Mouse (Mus musculus): ENCODE results near the gene Nudt13. TPM values are rescaled to one million over a fixed set of nuclear protein-coding genes. Genes with fewer than 3 reads are reported as not detected.
A peak's percentile ranks its signal among the peaks of the same experiment; 100 is the strongest.

Nudt13 gene
- polyA plus RNA-seq (2016; fragmentation: Nextera tagmentation; extraction: Ambion mirVana), result 13.2 and 16.0 TPM in 2 replicates

GRCm38 (mm10) chr14:20294117-20294892 is at the start of gene Nudt13:
Gene Nudt13 (plus strand): TSS chr14:20294697.
- H3K27ac ChIP-seq, result no peak within 1 kb of the TSS
- peak within 1 kb of the TSS; percentile 56; the same call in 1 of the 2 replicates for H3K9ac ChIP-seq

GRCm38 (mm10) chr14:20245318-20245717 is 49.2 kb upstream of the Nudt13 start:
- no peak for ATAC-seq (ENCODE audit: low FRiP score)
- no peak overlapping the region for H3K4me3 ChIP-seq (replicated peaks)

More at GRCm38 (mm10) chr14:20294117-20294892, at the start of gene Nudt13:
- H3K4me3 ChIP-seq (replicated peaks), result peak within 1 kb of the TSS; percentile 48
- peaks cover 5% of the 10 kb centered on the region for H3K4me1 ChIP-seq
- peak; percentile 96 for ATAC-seq (ENCODE audit: low FRiP score)
- H3K9me3 ChIP-seq, result no peaks in the 10 kb centered on the region
- no peaks in the 10 kb centered on the region for H3K36me3 ChIP-seq (replicated peaks)
- peak within 1 kb of the TSS; percentile 58 for H3K4me2 ChIP-seq
- H3K27me3 ChIP-seq, result no peaks in the 10 kb centered on the region
- WGBS, result 24% methylated on average over 14 of the region's 14 CpGs

DNA sequence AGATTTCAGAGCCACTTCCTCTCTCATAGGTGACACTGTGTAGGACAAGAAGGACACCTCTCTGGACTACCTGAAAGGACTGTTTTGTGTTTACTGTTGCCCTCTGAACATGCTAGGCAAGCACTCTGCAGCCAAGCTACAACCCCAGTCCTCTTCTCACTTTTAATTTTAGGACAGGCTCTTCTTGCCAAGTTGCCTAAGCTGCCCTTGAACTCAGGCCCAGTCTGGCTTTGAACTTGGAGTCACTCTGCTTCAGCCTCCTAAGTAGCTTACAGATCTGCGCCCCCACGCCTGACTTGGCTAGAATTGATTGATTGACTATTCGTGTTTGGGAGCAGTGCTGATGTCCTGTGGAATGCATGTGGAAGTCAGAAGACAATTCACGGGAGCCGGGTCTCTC is 48.6 kb upstream of the Nudt13 start:
- Histone ChIP-seq H3K9me3 (0 out of 2 replicates have a peak, but pooled peaks cover 5% of the 10 kb centered on the region), H3K9ac (no peak overlapping the region), H3K27me3 (no peaks in the 10 kb centered on the region; the same call in 1 of the 2 replicates), H3K4me3 (replicated peaks) (no peak overlapping the region), H3K4me1 (peaks cover 10% of the 10 kb centered on the region; the same call in 1 of the 2 replicates), H3K27ac (no peak overlapping the region), H3K36me3 (replicated peaks) (no peaks in the 10 kb centered on the region), H3K4me2 (no peak overlapping the region)
- ATAC-seq (ENCODE audit: low FRiP score), result no peak
- 84% methylated on average over 5 of the region's 5 CpGs for WGBS

More at GRCm38 (mm10) chr14:20245318-20245717, 49.2 kb upstream of the Nudt13 start:
- no peaks in the 10 kb centered on the region for H3K36me3 ChIP-seq (replicated peaks)
- 0 out of 2 replicates have a peak, but pooled peaks cover 6% of the 10 kb centered on the region for H3K9me3 ChIP-seq
- no peaks in the 10 kb centered on the region; the same call in 1 of the 2 replicates for H3K27me3 ChIP-seq
- no peak overlapping the region for H3K4me2 ChIP-seq
- 74% methylated on average over 2 of the region's 2 CpGs for WGBS
- peaks cover 5% of the 10 kb centered on the region; the same call in 1 of the 2 replicates for H3K4me1 ChIP-seq
- H3K27ac ChIP-seq, result no peak overlapping the region
- no peak overlapping the region for H3K9ac ChIP-seq

- Histone ChIP-seq H3K27me3 (no peaks in the 10 kb centered on the region; the same call in 1 of the 2 replicates), H3K27ac (no peak overlapping the region), H3K36me3 (replicated peaks) (no peaks in the 10 kb centered on the region), H3K4me2 (no peak overlapping the region), H3K4me3 (replicated peaks) (no peak overlapping the region), H3K9me3 (no peaks in the 10 kb centered on the region), H3K4me1 (peaks cover 10% of the 10 kb centered on the region; the same call in 1 of the 2 replicates), H3K9ac (no peak overlapping the region)
- WGBS, result 79% methylated on average over 11 of the region's 11 CpGs
- ATAC-seq (ENCODE audit: low FRiP score), result no peak
Measured at GRCm38 (mm10) chr14:20246811-20247266, 47.7 kb upstream of the Nudt13 start.

- no peaks in the 10 kb centered on the region; the same call in 1 of the 2 replicates for H3K27me3 ChIP-seq
- no peak overlapping the region for H3K27ac ChIP-seq
- H3K4me3 ChIP-seq (replicated peaks), result no peak overlapping the region
- no peak for ATAC-seq (ENCODE audit: low FRiP score)
- 90% methylated on average over 3 of the region's 3 CpGs for WGBS
- H3K9ac ChIP-seq, result no peak overlapping the region
- H3K4me2 ChIP-seq, result no peak overlapping the region
- no peaks in the 10 kb centered on the region for H3K9me3 ChIP-seq
- peaks cover 10% of the 10 kb centered on the region; the same call in 1 of the 2 replicates for H3K4me1 ChIP-seq
- H3K36me3 ChIP-seq (replicated peaks), result no peaks in the 10 kb centered on the region
Measured at GRCm38 (mm10) chr14:20248001-20248400, 46.5 kb upstream of the Nudt13 start.

DNA sequence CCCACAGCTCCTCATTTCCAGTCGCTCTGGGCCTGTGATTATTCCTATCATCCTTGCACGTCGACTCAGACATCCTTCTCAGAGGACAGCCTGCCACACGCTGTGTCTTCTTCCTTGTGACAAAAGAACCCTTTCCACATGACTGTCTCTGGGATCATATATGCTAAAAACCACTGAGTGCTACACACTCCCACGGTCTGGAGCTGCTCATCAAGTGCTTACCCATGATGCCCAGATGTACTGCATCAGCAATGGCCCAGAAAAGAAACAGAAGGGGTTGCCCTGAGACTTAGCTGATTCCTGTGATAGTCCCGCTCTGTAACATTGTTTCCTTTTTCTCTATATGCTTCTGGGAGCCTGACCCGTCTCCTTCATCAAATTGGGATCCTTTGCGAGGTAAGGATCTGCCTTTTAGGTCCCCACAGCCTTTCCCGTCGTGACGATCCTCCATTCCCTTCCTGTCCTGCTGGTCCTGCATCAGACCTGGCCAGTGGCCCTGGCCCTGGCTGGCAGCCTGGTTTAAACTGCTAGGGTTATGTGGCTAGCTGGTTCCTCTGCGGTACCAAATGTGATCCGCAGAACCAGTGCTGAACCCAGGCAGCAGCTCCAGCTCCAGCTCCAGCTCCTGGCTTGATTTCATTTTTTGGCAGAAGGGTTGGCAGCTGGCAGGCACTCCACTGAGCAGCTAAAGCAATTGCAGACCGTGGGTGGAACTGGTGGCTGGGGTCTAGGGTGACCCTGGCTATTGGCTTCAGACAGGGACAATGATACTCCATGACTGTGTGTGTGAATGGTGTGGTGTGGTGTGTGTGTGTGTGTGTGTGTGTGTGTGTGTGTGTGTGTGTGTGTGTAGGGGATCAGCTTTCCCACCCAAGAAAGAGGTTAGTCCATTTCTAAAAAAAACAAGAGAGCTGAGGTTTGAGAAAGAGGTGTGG is 44.0 kb upstream of the Nudt13 start:
- Histone ChIP-seq H3K9me3 (no peaks in the 10 kb centered on the region), H3K4me1 (peaks cover 10% of the 10 kb centered on the region; the same call in 1 of the 2 replicates), H3K4me3 (replicated peaks) (no peak overlapping the region), H3K36me3 (replicated peaks) (no peaks in the 10 kb centered on the region), H3K4me2 (no peak overlapping the region), H3K27me3 (no peaks in the 10 kb centered on the region), H3K9ac (no peak overlapping the region), H3K27ac (no peak overlapping the region)
- WGBS, result 68% methylated on average over 14 of the region's 14 CpGs
- no peak for ATAC-seq (ENCODE audit: low FRiP score)

DNA sequence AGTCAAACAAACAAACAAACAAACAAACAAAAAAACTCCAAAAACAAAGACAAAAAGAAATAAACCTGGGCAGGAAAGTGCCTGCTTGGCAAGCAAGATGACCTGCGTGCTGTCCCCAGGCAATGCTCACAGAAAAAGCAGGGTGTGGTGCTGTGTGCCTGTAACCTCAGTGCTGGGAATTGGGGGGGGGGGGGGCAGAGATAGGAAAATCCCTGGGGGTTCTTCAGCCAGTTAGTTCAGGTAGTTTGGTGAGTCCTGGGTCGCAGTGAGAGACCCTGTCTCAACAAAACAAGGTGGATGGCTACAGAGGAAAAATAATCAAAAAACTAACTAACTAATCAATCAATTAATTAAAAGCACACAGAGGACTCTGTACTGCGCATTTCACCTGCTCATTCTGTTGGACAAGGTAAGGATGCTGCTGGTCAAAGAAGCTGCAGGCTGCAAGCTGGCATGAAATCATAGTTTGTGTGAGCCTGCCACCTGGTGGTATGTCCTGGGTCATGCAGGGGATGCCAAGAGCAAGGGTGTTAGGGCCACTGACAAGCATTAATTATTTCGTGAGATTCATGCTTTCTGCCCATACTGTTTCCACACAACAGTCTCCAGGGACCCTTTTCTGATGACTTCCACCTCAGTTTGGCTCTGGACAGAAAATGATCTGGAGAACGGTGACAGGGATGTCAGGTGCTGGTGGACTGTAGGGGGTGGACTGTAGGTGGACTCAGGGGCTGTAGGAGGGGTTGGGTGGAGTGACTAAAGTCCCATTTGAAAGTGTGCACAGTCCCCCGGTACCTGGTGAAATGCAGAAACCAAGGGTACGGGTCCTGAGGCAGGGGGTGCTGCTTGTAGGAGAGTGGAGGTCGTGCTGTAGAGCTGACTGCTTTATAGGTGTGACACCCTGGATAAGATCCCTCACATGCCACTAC is 36.0 kb upstream of the Nudt13 start:
- Histone ChIP-seq H3K27ac (no peak overlapping the region), H3K4me3 (replicated peaks) (no peak overlapping the region), H3K36me3 (replicated peaks) (no peaks in the 10 kb centered on the region), H3K9ac (no peak overlapping the region), H3K9me3 (no peaks in the 10 kb centered on the region), H3K4me1 (no peaks in the 10 kb centered on the region), H3K27me3 (peaks cover 23% of the 10 kb centered on the region; the same call in 1 of the 2 replicates), H3K4me2 (no peak overlapping the region)
- peak; percentile 79 for ATAC-seq (ENCODE audit: low FRiP score)
- WGBS, result 56% methylated on average over 8 of the region's 8 CpGs

DNA sequence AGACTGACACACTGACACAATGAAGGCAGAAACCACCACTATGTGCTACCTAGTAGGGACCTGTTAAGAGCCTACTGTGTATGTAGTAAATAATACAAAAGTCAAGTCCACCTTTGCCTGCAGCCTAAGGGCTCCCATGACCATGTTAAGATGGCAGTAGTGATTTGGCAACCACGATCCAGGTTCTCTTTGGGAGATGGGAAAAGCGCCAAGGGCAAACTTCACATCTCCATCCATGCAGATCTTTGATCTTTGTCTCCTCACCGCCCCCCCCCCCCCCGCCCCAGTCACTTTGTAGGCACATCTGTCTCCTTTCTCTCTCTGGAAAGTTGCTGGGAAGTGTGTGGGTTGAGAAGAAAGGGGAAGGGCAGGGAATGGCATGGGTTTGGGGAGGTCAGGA is 32.2 kb upstream of the Nudt13 start:
- Histone ChIP-seq H3K27me3 (peaks cover 18% of the 10 kb centered on the region; the same call in 1 of the 2 replicates), H3K4me2 (no peak overlapping the region), H3K4me1 (no peaks in the 10 kb centered on the region), H3K9ac (no peak overlapping the region), H3K36me3 (replicated peaks) (no peaks in the 10 kb centered on the region), H3K4me3 (replicated peaks) (no peak overlapping the region), H3K9me3 (no peaks in the 10 kb centered on the region), H3K27ac (no peak overlapping the region)
- 77% methylated on average over 4 of the region's 4 CpGs for WGBS
- ATAC-seq (ENCODE audit: low FRiP score), result no peak

DNA sequence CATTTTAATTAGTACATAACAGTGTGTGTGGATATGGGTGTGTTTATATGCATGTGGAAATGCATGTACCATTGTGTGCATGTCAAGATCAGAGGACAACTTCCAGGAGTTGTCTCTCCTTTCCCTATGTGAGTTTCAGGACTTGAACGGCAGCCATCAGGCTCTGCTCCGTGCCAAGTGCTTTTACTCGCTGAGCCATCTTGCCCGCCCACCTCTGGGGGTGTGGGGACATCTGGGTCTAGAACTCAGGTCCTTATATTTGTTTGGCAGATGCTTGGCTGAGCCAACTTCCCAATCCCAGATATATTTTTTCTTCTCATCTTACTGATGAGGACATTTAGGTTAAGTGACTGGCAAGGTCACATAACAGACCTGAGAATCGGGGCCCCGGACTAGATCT is 26.1 kb upstream of the Nudt13 start:
- no peak overlapping the region for H3K4me2 ChIP-seq
- ATAC-seq (ENCODE audit: low FRiP score), result no peak
- no peak overlapping the region for H3K9ac ChIP-seq
- WGBS, result 90% methylated on average over 6 of the region's 6 CpGs
- no peaks in the 10 kb centered on the region for H3K9me3 ChIP-seq
- no peaks in the 10 kb centered on the region for H3K4me1 ChIP-seq
- H3K4me3 ChIP-seq (replicated peaks), result no peak overlapping the region
- H3K36me3 ChIP-seq (replicated peaks), result no peaks in the 10 kb centered on the region
- no peak overlapping the region for H3K27ac ChIP-seq
- H3K27me3 ChIP-seq, result no peaks in the 10 kb centered on the region

GRCm38 (mm10) chr14:20269082-20269809 is 25.3 kb upstream of the Nudt13 start, which contains the start of gene Kcnk16:
Gene Kcnk16 (minus strand): TSS chr14:20269199.
- no peak within 1 kb of the TSS for H3K4me3 ChIP-seq (replicated peaks)

More at GRCm38 (mm10) chr14:20269082-20269809, 25.3 kb upstream of the Nudt13 start, which contains the start of gene Kcnk16:
- no peaks in the 10 kb centered on the region for H3K4me1 ChIP-seq
- no peak within 1 kb of the TSS for H3K9ac ChIP-seq
- H3K27me3 ChIP-seq, result no peaks in the 10 kb centered on the region
- H3K9me3 ChIP-seq, result no peaks in the 10 kb centered on the region; the same call in 1 of the 2 replicates
- H3K36me3 ChIP-seq (replicated peaks), result no peaks in the 10 kb centered on the region
- 80% methylated on average over 6 of the region's 6 CpGs for WGBS
- no peak within 1 kb of the TSS for H3K27ac ChIP-seq
- ATAC-seq (ENCODE audit: low FRiP score), result no peak
- H3K4me2 ChIP-seq, result no peak within 1 kb of the TSS
